Mouse (Mus musculus) heart, adult 2 months (tissue): ENCODE results near the gene Dus4l.

Source experiments
- CTCF ChIP-seq: fragments of 200-600 bp; IDR thresholded peaks from 2 replicates; pipeline ENCODE4 v1.8.1; 2022; ENCODE audit warnings: antibody characterized with exemption, mild to moderate bottlenecking, moderate library complexity
- EP300 ChIP-seq: fragments of 200-500 bp; IDR thresholded peaks from 2 replicates; pipeline ENCODE4 v1.6.1; 2011; ENCODE audit warnings: low read depth, low read length, control low read depth; ENCODE audit not compliant: insufficient read depth
- POLR2A ChIP-seq: fragments of 200-500 bp; IDR thresholded peaks from 2 replicates; pipeline ENCODE4 v1.6.1; 2011; ENCODE audit warnings: mild to moderate bottlenecking, low read depth, low read length, control low read depth; ENCODE audit not compliant: insufficient read depth

DNA sequence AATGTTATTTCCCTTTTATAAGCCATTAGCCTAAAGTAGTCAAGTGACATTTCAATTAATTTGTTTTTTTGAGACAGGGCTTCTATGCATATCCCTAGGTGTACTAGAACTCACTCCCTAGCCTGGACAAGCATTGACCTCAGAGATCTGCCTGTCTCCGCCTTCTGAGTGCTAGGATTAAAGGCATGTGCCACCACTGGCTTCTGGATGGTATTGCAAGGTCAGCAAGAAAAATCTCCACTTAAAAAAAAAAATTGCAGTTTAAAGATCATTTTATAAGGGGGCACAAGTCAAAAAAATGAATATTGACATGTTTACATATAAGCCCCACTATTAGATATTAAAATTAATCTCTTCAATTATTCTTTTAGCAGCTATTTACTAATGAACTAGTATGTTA, 29.6 kb downstream of the Dus4l start:
- no peak for TF ChIP-seq CTCF
- TF ChIP-seq EP300: no peak
- no peak for TF ChIP-seq POLR2A
